Mouse (Mus musculus): ENCODE measurements around the gene Gm20835. TPM values are rescaled to one million over a fixed set of nuclear protein-coding genes. Genes with fewer than 3 reads are reported as not detected.

Gene Gm20835
- total RNA-seq (2023), result not detected

GRCm38 (mm10) chrY:36735190-36735589, at the start of gene Gm20835:
TSS of gene Gm20835 (minus strand) at chrY:36735290.

All from CD8-positive naive resting alpha-beta T cell, adult 57 days (primary cell).